Comparison of ENCODE assay signal across 8 mouse cellular contexts in the genomic region with DNA sequence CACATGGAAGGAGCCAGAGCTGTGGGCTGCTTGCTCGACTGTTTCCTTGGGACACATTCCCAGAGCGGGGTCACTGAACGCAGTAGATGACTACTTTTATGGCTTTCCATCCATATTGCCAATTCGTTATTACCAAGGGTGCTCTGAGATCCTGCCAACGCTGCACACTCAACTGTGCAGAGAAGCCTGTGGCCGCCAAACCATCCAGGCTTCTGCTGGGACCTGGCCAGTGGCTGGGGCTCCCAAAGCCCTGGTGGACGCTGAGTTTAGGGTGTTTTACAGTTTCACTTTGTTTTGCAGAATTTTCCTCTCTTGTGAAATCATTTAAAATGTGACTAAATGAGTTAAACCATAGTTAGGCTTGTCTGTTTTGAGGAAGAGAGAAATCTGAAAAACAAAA. TPM values are rescaled to one million over a fixed set of nuclear protein-coding genes. Genes with fewer than 3 reads are reported as not detected.
A peak's percentile ranks its signal among the peaks of the same experiment; 100 is the strongest.
DNase-seq lines count a peak whose midpoint lies in the region; ATAC-seq and TF ChIP-seq lines count a peak whose summit lies in the region.

No protein-coding gene starts in this region.

- WGBS in neural tube, embryonic 11.5 days, result 29% methylated on average over 7 of the region's 7 CpGs
- 30% methylated on average over 7 of the region's 7 CpGs for WGBS in kidney, adult 2 months

- H3K4me3 ChIP-seq in neural tube, embryonic 11.5 days (ENCODE audit: low read depth, low read length), result no peak overlapping the region
- no peak overlapping the region for H3K4me3 ChIP-seq in kidney, adult 2 months (ENCODE audit: insufficient read depth, low read depth, low read length)

- no peaks in the 10 kb centered on the region for H3K9me3 ChIP-seq in neural tube, embryonic 11.5 days (ENCODE audit: control insufficient read depth, low read length)

- no peak for TF ChIP-seq CTCF in kidney, adult 2 months (conservative IDR thresholded peaks at IDR 0.05; ENCODE audit: insufficient read depth, insufficient read length, low read depth, low read length)

- peak overlapping the region; percentile 83 for H3K4me2 ChIP-seq in neural tube, embryonic 11.5 days (ENCODE audit: low read depth)

- DNase-seq in neural tube, embryonic 11.5 days (ENCODE audit: low spot score), result no peak
- no peak for DNase-seq in neural tube, embryonic 10.5 days (ENCODE audit: extremely low spot score, low spot score)
- DNase-seq in heart, adult 18-20 months, result peak; percentile 39 to 66
- DNase-seq in kidney, adult 2 months, result peak; percentile 68
- DNase-seq in lung, postnatal 14 days, result peak; percentile 38
- no peak for DNase-seq in c-Kit-positive CD71-positive TER-119-positive erythroid progenitor cells, embryonic 14.5 days (ENCODE audit: low spot score)
- DNase-seq in right cerebral cortex, postnatal 25 days, result no peak
- DNase-seq in frontal cortex, postnatal 10 days (ENCODE audit: low spot score in 2 of 2), result no peak

- ATAC-seq in neural tube, embryonic 11.5 days (ENCODE audit: insufficient read depth, low FRiP score, low TSS enrichment), result no peak

- H3K36me3 ChIP-seq in neural tube, embryonic 11.5 days (ENCODE audit: control insufficient read depth, insufficient read depth, low read length), result no peaks in the 10 kb centered on the region
- no peaks in the 10 kb centered on the region for H3K36me3 ChIP-seq in kidney, adult 2 months (ENCODE audit: control insufficient read depth, insufficient read depth, low read length)

- no peak overlapping the region for H3K27ac ChIP-seq in neural tube, embryonic 11.5 days (ENCODE audit: low read depth, low read length)
- peak overlapping the region; percentile 40; the same call in 1 of the 2 replicates for H3K27ac ChIP-seq in kidney, adult 2 months (ENCODE audit: insufficient read depth, low read depth, low read length)

- H3K27me3 ChIP-seq in neural tube, embryonic 11.5 days (ENCODE audit: control insufficient read depth, insufficient read depth, low read length), result peaks cover 12% of the 10 kb centered on the region; the same call in 1 of the 2 replicates
- H3K27me3 ChIP-seq in kidney, adult 2 months (replicated peaks; ENCODE audit: control insufficient read depth, insufficient read depth, low read length), result no peaks in the 10 kb centered on the region

- no peak overlapping the region; the same call in 1 of the 2 replicates for H3K9ac ChIP-seq in neural tube, embryonic 11.5 days (ENCODE audit: low read length)

- H3K4me1 ChIP-seq in neural tube, embryonic 11.5 days (ENCODE audit: control insufficient read depth, insufficient read depth, low read length), result peaks cover 11% of the 10 kb centered on the region; the same call in 1 of the 2 replicates
- no peaks in the 10 kb centered on the region for H3K4me1 ChIP-seq in kidney, adult 2 months (ENCODE audit: control insufficient read depth, insufficient read depth, low read length)

- no peak for TF ChIP-seq POLR2A in kidney, adult 2 months (IDR thresholded peaks at IDR 0.05; ENCODE audit: low read depth, low read length)

RNA-seq across cellular contexts. Expression of gene Lctl, which starts 32.7 kb away (rescaled TPM):
- not detected in 2 replicates for polyA plus RNA-seq in neural tube, embryonic 11.5 days (2014; fragmentation: Nextera tagmentation; extraction: Ambion mirVana)
- total RNA-seq in heart, adult 18-20 months (2021), result not detected
- polyA plus RNA-seq in kidney, adult 2 months (2012; rRNA removed), result 5.1 and 6.9 TPM in 2 replicates

Comparison
In these comparisons a context has a peak if more than half of its experiments do, and no peak if none do; other contexts are left out.
1. DNase-seq: peak in heart, adult 18-20 months (2 of 2), kidney, adult 2 months (single experiment) and lung, postnatal 14 days (single experiment); none in neural tube, embryonic 11.5 days (single experiment), neural tube, embryonic 10.5 days (single experiment), c-Kit-positive CD71-positive TER-119-positive erythroid progenitor cells, embryonic 14.5 days (single experiment), right cerebral cortex, postnatal 25 days (single experiment) and frontal cortex, postnatal 10 days (0 of 2).